Mouse (Mus musculus) ES-Bruce4 (cell line): ENCODE measurements at regions not wholly inside any gene's neighbourhood (a gene's known extent, or its start where the extent isn't known, plus 50 kb on each side); places are given as distances from the start of the nearest gene placed in this dataset.

Source experiments
- CTCF ChIP-seq: IDR thresholded peaks from one replicate; pipeline ENCODE4 v1.8.1; 2011; ENCODE audit warnings: low read depth, low read length
- EP300 ChIP-seq: IDR thresholded peaks from 2 replicates; pipeline ENCODE4 v1.6.1; 2011; ENCODE audit warnings: low read depth, low read length; ENCODE audit not compliant: insufficient read depth
- POLR2A ChIP-seq: IDR thresholded peaks from one replicate; pipeline ENCODE4 v1.8.1; 2011; ENCODE audit warnings: low read length; ENCODE audit not compliant: insufficient read depth

DNA sequence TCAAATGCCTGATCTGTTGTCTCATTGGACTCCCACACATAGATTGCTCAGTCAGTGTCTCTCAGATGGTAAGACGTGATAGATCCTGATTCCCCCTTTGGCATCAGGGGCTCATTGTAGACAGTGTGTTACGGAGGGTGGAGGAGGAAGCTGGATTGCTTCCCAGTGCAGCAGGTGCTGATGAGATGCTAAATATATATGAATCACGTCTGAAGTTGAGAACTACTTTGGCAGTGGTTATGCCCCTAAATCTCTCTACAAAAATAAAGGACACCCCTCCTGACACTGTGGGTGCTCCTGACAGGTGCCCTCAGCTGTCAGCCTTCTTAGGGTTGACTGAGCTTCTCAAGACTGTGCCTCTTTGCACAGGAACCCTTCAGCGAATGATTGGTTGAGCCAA, 299.1 kb upstream of the Rora start:
- TF ChIP-seq CTCF (no peak), POLR2A (no peak), EP300 (no peak)
